Mouse (Mus musculus): ENCODE data around the gene Smurf2. TPM values are rescaled to one million over a fixed set of nuclear protein-coding genes. Genes with fewer than 3 reads are reported as not detected.

Smurf2 gene
- polyA plus RNA-seq, 1 experiment from 2014 or later = 13.0 TPM

DNA sequence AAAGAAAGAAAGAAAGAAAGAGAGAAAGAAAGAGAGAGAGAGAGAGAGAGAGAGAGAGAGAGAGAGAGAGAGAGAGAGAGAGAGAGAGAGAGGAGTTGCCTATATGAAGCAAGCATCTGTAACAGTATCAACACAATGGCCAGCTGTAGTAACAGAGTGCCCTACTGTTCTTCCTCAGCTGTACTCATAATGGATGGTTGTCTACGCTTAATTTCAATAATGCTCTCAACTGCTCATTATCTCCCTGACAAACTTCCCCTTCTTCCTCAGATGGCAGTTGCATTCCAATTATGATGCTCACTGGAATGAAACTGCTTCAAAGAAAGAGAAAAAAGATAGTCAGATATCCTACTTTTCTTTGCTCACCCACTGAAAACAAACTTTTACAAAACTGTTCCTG lies 36.9 kb downstream of the Smurf2 start:
- H3K36me3 ChIP-seq = no peaks in the 10 kb centered on the region
- H3K4me1 ChIP-seq (replicated peaks) = no peaks in the 10 kb centered on the region
- no peaks in the 10 kb centered on the region for H3K27me3 ChIP-seq (ENCODE audit: insufficient read depth, poor library complexity, severe bottlenecking)
- no peaks in the 10 kb centered on the region for H3K9me3 ChIP-seq
- H3K4me3 ChIP-seq = no peak overlapping the region
- WGBS = 76% methylated on average over 1 of the region's 1 CpGs
- DNase-seq (ENCODE audit: low spot score) = no peak
- no peak overlapping the region for H3K27ac ChIP-seq

DNA sequence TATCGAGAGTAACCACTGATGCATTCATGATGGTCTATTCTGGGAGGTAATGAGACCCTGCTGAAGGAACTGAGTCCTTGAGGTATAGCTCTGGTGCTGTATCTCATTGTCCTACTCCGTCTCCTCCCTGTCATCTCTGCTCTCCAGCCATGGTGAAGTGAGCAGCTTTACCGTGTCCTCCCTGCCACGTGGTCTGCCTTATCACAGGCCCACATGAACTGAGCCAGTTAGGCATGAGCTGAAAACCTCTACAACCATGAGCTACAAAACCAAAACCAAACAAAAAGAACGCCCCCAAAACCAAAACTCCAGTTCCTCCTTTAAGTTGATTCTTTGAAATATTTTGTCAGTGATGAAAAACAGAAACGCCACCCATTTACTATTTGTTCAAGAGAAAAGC lies 47.9 kb downstream of the Smurf2 start:
- H3K27ac ChIP-seq = no peak overlapping the region
- 91% methylated on average over 6 of the region's 6 CpGs for WGBS
- peaks cover 32% of the 10 kb centered on the region for H3K36me3 ChIP-seq
- no peaks in the 10 kb centered on the region for H3K27me3 ChIP-seq (ENCODE audit: insufficient read depth, poor library complexity, severe bottlenecking)
- H3K4me3 ChIP-seq = no peak overlapping the region
- no peaks in the 10 kb centered on the region for H3K9me3 ChIP-seq
- no peaks in the 10 kb centered on the region for H3K4me1 ChIP-seq (replicated peaks)
- DNase-seq (ENCODE audit: low spot score) = no peak

DNA sequence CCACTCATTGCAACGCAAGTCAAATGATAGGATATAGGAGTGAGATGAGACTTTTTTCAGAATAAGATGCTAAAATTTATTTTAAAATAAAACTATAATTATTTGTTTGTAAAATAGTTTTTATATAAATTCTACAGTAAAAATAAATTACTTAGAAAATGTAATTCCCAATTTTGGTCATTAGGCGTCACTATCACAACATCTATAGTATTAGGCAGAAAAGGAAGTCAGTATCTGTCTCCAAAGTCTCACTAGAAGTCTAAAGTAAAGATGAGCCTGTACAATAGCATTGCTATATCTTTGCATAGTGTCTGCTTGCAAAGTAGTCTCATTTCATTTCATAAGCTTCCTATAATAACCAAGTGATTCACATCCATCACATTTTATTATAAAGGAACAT lies 69.1 kb downstream of the Smurf2 start:
- Histone ChIP-seq H3K27me3 (ENCODE audit: insufficient read depth, poor library complexity, severe bottlenecking) (no peaks in the 10 kb centered on the region), H3K36me3 (peaks cover 88% of the 10 kb centered on the region), H3K27ac (no peak overlapping the region), H3K9me3 (no peaks in the 10 kb centered on the region), H3K4me3 (no peak overlapping the region), H3K4me1 (replicated peaks) (no peaks in the 10 kb centered on the region)
- DNase-seq (ENCODE audit: low spot score) = no peak
- 63% methylated on average over 2 of the region's 2 CpGs for WGBS

DNA sequence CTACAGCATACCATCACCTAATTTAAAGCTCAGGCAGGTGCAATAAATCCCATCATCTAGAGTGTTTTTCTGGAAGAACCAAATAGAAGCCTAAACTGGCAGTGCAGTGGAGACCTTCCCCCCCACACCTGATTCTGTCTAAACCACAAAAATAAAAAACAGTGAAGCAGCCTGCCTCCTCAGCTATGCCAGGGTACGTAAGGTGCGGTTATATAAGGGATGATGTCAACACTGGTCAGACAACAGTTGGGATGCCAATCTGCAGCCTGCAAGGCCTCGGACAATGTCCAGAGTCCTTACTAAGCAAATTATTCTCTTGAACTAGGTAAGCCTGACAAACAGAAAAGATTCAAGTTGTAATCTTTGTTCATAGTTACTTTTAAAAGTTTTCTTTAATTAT lies 78.5 kb downstream of the Smurf2 start:
- Histone ChIP-seq H3K36me3 (peaks cover 85% of the 10 kb centered on the region), H3K27ac (no peak overlapping the region), H3K4me3 (no peak overlapping the region), H3K27me3 (ENCODE audit: insufficient read depth, poor library complexity, severe bottlenecking) (no peaks in the 10 kb centered on the region), H3K4me1 (replicated peaks) (no peaks in the 10 kb centered on the region), H3K9me3 (no peaks in the 10 kb centered on the region)
- no peak for DNase-seq (ENCODE audit: low spot score)
- 94% methylated on average over 3 of the region's 3 CpGs for WGBS

DNA sequence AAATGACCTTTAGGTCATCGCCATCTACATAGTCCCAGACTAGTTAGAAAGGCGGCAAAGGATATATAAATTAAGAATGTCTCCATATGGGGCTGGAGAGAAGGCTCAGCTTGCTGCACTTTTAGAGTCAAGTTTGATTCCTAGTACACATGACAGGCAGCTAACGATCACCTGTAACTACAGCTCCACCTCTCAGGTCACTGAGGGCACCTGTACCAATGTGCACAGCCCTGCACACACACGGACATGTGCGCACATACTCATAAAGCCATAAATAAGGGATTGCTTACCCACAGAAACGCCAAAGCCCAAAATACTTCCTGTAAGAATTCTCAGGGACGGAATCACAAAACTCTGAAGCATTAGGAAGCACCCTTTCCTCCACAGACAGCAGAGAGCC lies 92.4 kb downstream of the Smurf2 start:
- H3K4me1 ChIP-seq (replicated peaks) = no peaks in the 10 kb centered on the region

DNA sequence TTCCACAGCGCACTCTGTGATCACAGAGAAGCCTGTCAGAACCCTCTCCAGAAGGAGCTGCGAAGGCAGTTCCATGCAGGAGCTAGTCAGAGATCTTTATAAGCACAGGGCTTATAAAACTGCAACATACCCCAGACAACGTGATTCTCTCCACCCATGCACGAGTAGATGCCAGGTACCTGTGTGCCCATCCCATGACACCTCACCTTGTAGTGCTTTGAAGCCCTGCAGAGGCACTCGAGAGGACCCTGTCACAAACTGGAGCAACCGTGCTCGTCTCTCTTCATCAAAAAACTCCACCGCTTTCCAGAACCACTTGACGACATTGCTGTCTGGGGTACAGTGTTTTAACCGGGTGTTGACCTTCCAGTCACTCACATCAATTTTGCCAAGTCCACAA lies 96.1 kb downstream of the Smurf2 start:
- 95% methylated on average over 10 of the region's 10 CpGs for whole genome bisulfite sequencing
- no peak for DNase-seq (ENCODE audit: low spot score)
- Histone ChIP-seq H3K9me3 (no peaks in the 10 kb centered on the region), H3K36me3 (peaks cover 97% of the 10 kb centered on the region), H3K27me3 (ENCODE audit: insufficient read depth, poor library complexity, severe bottlenecking) (no peaks in the 10 kb centered on the region), H3K4me1 (replicated peaks) (no peaks in the 10 kb centered on the region), H3K27ac (no peak overlapping the region), H3K4me3 (no peak overlapping the region)

More for the DNA sequence above, 92.4 kb downstream of the Smurf2 start:
- peaks cover 94% of the 10 kb centered on the region for H3K36me3 ChIP-seq
- no peaks in the 10 kb centered on the region for H3K27me3 ChIP-seq (ENCODE audit: insufficient read depth, poor library complexity, severe bottlenecking)
- no peak for DNase-seq (ENCODE audit: low spot score)
- no peaks in the 10 kb centered on the region for H3K9me3 ChIP-seq
- H3K27ac ChIP-seq = no peak overlapping the region
- WGBS = 94% methylated on average over 7 of the region's 7 CpGs
- H3K4me3 ChIP-seq = no peak overlapping the region

DNA sequence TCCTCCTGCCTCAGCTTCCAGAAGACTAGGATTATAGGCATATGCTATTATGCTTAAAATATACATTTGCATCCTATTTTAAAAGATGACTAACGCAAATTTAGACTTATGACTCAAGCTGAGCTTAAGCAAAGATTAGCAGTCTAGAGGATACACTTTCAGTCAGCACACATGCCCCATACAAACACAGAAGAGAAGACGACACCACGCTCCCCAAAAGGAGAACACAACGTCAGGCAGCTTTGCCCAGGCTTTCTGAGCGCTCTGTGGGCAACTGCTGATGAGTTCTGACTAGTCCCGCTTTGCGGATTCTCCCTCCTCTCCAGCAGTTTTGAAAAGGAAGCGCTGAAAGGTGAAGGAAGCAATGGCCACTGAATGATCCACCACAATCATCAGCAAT lies 96.8 kb downstream of the Smurf2 start:
- H3K9me3 ChIP-seq = no peaks in the 10 kb centered on the region
- 92% methylated on average over 8 of the region's 8 CpGs for WGBS
- no peaks in the 10 kb centered on the region for H3K27me3 ChIP-seq (ENCODE audit: insufficient read depth, poor library complexity, severe bottlenecking)
- peaks cover 97% of the 10 kb centered on the region for H3K36me3 ChIP-seq
- H3K27ac ChIP-seq = no peak overlapping the region
- no peak for DNase-seq (ENCODE audit: low spot score)
- no peak overlapping the region for H3K4me3 ChIP-seq
- no peaks in the 10 kb centered on the region for H3K4me1 ChIP-seq (replicated peaks)

DNA sequence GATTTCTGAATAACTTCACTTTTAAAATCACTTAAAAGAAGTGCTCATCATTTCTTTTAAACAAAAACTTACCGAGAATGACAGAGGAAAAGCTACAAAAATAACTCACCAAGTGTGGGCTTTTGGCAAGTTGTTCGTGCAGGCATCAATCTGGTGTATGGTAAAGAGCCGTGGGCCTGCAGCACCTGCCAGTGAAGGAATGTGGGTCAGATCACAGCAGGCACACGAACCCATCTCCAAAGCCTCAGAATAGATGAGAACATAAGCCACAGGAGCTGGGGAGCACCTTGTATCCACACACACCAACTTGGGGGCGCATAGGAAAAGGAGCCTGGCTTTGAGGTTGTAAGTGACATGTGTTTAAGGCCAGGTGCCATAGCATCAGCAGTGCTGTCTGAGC lies 97.6 kb downstream of the Smurf2 start:
- Histone ChIP-seq H3K36me3 (peaks cover 97% of the 10 kb centered on the region), H3K4me3 (no peak overlapping the region), H3K27me3 (ENCODE audit: insufficient read depth, poor library complexity, severe bottlenecking) (no peaks in the 10 kb centered on the region), H3K9me3 (no peaks in the 10 kb centered on the region), H3K4me1 (replicated peaks) (no peaks in the 10 kb centered on the region), H3K27ac (no peak overlapping the region)
- 92% methylated on average over 5 of the region's 5 CpGs for WGBS
- no peak for DNase-seq (ENCODE audit: low spot score)

DNA sequence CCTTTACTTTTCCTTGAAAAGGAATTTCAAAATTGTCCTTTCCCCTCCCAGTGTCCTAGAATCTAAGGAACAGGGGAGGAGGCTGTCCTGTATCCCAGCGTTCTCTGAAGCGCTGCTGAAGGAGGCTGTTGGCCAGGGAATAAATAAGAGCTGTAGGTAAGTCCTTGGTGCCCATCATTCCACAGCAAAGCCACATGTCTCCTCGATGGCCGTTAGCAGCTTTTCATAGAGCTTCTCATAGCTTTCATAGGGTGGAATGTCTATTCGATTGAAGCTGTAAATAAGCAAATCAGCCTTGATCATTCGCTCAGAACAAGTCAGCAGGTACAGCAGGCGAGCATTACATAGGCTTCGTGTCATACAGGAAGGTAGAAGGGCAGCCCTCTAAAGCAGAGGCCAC lies 98.0 kb downstream of the Smurf2 start:
- Histone ChIP-seq H3K36me3 (peaks cover 97% of the 10 kb centered on the region), H3K27ac (no peak overlapping the region), H3K9me3 (no peaks in the 10 kb centered on the region), H3K4me3 (no peak overlapping the region), H3K27me3 (ENCODE audit: insufficient read depth, poor library complexity, severe bottlenecking) (no peaks in the 10 kb centered on the region), H3K4me1 (replicated peaks) (no peaks in the 10 kb centered on the region)
- DNase-seq (ENCODE audit: low spot score) = no peak
- 94% methylated on average over 8 of the region's 8 CpGs for WGBS

DNA sequence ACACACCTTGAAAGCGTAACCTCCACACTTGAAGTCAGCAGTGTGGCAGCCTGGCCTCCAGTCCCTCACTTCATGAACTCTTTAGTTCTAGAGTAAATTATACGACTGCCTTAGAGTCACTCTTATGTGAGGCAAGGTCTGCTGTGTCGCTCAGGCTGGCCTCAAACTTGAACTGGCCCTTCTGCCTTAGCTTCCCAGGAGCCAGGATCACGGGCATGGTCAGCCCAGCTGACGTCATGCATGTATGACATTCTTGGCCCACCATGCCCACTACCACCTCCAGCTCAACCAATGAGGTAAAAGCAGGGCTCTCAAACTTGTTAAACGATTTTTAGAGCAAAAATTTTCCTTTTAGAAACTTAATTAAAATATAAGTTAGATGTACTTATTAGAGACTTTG lies 99.1 kb downstream of the Smurf2 start:
- Histone ChIP-seq H3K27me3 (ENCODE audit: insufficient read depth, poor library complexity, severe bottlenecking) (no peaks in the 10 kb centered on the region), H3K36me3 (peaks cover 98% of the 10 kb centered on the region)
- 89% methylated on average over 6 of the region's 6 CpGs for WGBS

DNA sequence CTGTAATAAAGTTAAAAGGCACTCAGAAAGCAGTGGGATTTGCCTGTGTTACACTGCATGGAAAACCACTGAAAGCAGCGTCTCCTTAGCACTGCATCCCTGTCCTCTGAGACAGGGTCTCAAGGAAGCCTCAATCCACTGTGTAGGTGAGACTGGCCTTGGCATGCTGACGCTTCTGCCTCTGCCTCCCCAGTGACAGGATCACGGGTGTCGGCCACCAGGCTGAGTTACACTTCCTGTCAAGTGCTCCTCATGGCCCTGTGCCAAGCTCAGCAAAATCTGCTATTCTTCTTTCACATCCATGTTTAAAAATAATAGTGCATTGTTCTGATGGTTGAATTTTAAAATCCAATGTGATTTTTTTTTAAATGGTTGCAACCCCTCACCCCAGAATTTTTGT lies 99.5 kb downstream of the Smurf2 start:
- H3K4me1 ChIP-seq (replicated peaks) = no peaks in the 10 kb centered on the region
- H3K36me3 ChIP-seq = peaks cover 98% of the 10 kb centered on the region
- no peak for DNase-seq (ENCODE audit: low spot score)
- H3K9me3 ChIP-seq = no peaks in the 10 kb centered on the region
- WGBS = 88% methylated on average over 4 of the region's 4 CpGs
- no peaks in the 10 kb centered on the region for H3K27me3 ChIP-seq (ENCODE audit: insufficient read depth, poor library complexity, severe bottlenecking)
- no peak overlapping the region for H3K4me3 ChIP-seq
- H3K27ac ChIP-seq = no peak overlapping the region

More for the DNA sequence above, 99.1 kb downstream of the Smurf2 start:
- no peak for DNase-seq (ENCODE audit: low spot score)
- Histone ChIP-seq H3K4me3 (no peak overlapping the region), H3K4me1 (replicated peaks) (no peaks in the 10 kb centered on the region), H3K9me3 (no peaks in the 10 kb centered on the region), H3K27ac (no peak overlapping the region)

DNA sequence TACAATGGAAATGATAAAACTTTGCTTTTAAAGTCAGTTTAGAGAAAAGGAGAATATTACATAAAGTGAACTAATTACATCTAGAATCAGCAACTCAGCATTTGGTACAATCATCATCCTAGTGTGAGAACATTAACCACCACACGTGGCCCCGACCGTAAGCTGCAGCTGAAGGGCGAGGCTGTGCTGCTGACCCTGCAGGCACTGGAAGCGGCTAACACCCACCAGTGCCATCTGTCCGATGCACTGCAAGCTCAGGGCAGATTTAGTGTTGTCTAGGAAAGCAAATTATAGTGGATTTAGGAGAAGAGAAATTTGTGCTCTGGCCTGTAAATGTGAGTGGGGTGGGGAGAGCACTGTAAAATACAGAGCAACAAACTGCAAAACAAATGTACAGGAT lies 100.3 kb downstream of the Smurf2 start:
- Histone ChIP-seq H3K27me3 (ENCODE audit: insufficient read depth, poor library complexity, severe bottlenecking) (no peaks in the 10 kb centered on the region), H3K4me3 (no peak overlapping the region), H3K9me3 (no peaks in the 10 kb centered on the region), H3K27ac (no peak overlapping the region), H3K36me3 (peaks cover 98% of the 10 kb centered on the region), H3K4me1 (replicated peaks) (no peaks in the 10 kb centered on the region)
- DNase-seq (ENCODE audit: low spot score) = no peak
- 92% methylated on average over 6 of the region's 6 CpGs for WGBS

DNA sequence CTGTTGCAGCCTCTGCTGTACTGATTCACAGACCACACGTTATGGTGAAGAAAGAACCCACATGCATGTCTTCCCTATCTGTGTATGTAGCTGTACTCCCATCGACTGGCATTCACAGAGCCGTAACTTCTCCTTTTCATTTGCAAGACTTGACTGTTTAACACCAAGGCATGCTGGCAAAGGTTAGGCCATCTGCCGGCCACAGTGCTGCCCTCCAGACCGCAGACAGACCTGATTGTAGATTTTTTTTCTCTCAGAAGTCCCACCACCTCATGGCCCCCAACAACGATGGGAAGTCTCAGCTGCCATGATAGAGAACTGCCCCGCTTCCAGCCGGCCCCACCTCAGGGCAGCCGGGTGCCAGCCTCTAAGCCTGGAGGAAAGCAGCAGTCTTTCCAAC lies 100.9 kb downstream of the Smurf2 start:
- no peaks in the 10 kb centered on the region for H3K9me3 ChIP-seq
- 93% methylated on average over 9 of the region's 9 CpGs for WGBS
- H3K27ac ChIP-seq = no peak overlapping the region

DNA sequence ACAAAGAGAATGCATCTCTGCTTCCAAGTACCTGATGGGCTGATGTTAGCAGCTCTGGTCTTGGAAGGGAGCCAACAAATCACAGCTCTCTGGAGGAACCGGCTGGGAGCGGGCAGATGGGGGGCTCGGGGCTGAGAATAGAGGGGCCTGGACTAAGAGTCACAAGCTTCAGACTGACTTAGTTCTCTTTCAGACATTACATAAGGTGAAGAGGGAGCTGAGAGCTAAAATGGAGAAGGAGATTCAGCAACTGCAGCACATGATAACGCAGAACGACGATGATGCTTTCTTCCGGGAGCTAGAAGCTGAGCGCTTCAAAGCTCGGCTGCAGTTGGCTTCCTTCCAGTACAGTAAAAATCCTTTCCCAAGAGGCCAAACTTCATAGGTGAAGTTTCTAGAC lies 102.2 kb downstream of the Smurf2 start:
- H3K4me3 ChIP-seq = no peak overlapping the region
- peaks cover 100% of the 10 kb centered on the region for H3K36me3 ChIP-seq
- no peak for DNase-seq (ENCODE audit: low spot score)
- no peaks in the 10 kb centered on the region for H3K27me3 ChIP-seq (ENCODE audit: insufficient read depth, poor library complexity, severe bottlenecking)
- 95% methylated on average over 9 of the region's 9 CpGs for WGBS
- H3K27ac ChIP-seq = no peak overlapping the region
- no peaks in the 10 kb centered on the region for H3K9me3 ChIP-seq
- H3K4me1 ChIP-seq (replicated peaks) = no peaks in the 10 kb centered on the region

More for the DNA sequence above, 100.9 kb downstream of the Smurf2 start:
- H3K36me3 ChIP-seq = peaks cover 98% of the 10 kb centered on the region
- no peaks in the 10 kb centered on the region for H3K4me1 ChIP-seq (replicated peaks)
- no peak for DNase-seq (ENCODE audit: low spot score)
- H3K4me3 ChIP-seq = no peak overlapping the region
- H3K27me3 ChIP-seq (ENCODE audit: insufficient read depth, poor library complexity, severe bottlenecking) = no peaks in the 10 kb centered on the region

All from hindbrain, embryonic 10.5 days (tissue).